Comparison of ENCODE assay signal across 18 mouse cellular contexts in genomic region chr19:53343174-53343881, GRCm38 (mm10). TPM values are rescaled to one million over a fixed set of nuclear protein-coding genes. Genes with fewer than 3 reads are reported as not detected.
"Had no signal": no experiment of that assay in that cellular context is flagged by ENCODE, and none has a peak within 500 bp of the region (broad histone marks: within the 10 kb centered on the region; RNA-seq: fewer than 3 reads in every experiment).

No protein-coding gene starts in this region.

- H3K4me3 ChIP-seq: limb, embryonic 13.5 days; liver, embryonic 13.5 days; midbrain, embryonic 13.5 days; myocyte; neural tube, embryonic 12.5 days had no signal

- H3K27me3 ChIP-seq: limb, embryonic 13.5 days; liver, embryonic 13.5 days; midbrain, embryonic 13.5 days; neural tube, embryonic 12.5 days had no signal

- ATAC-seq: midbrain, embryonic 13.5 days had no signal

- H3K4me2 ChIP-seq: midbrain, embryonic 13.5 days; neural tube, embryonic 12.5 days had no signal

- DNase-seq: kidney, adult 11 months; left cerebral cortex, postnatal 4 days; liver, embryonic 13.5 days; lung, adult 18-20 months; retina, postnatal 1 day; right cerebral cortex, postnatal 4 days; spleen, adult 18-20 months; thymus, adult 2 months; thymus, postnatal 25 days had no signal

- H3K27ac ChIP-seq: limb, embryonic 13.5 days; liver, embryonic 13.5 days; midbrain, embryonic 13.5 days; neural tube, embryonic 12.5 days had no signal

- H3K9ac ChIP-seq: limb, embryonic 13.5 days; liver, embryonic 13.5 days; midbrain, embryonic 13.5 days; neural tube, embryonic 12.5 days had no signal

- H3K4me1 ChIP-seq: neural tube, embryonic 12.5 days had no signal

- H3K9me3 ChIP-seq: limb, embryonic 13.5 days; liver, embryonic 13.5 days; midbrain, embryonic 13.5 days; neural tube, embryonic 12.5 days had no signal

RNA-seq across cellular contexts. Expression of gene Gm10197, which starts 28.2 kb away (rescaled TPM):
- polyA plus RNA-seq: kidney, embryonic 16.5 days; limb, embryonic 13.5 days; liver, embryonic 13.5 days; lung, embryonic 16.5 days; midbrain, embryonic 13.5 days; myocyte; neural tube, embryonic 12.5 days; stomach, embryonic 14.5 days; testis, adult 2 months; thymus, adult 2 months; urinary bladder, adult 2 months had no signal
